Mouse (Mus musculus) inflammation-experienced regulatory T-cells, adult 6 months (primary cell): ENCODE results near the gene E130114P18Rik. TPM values are rescaled to one million over a fixed set of nuclear protein-coding genes. Genes with fewer than 3 reads are reported as not detected.
A peak's percentile ranks its signal among the peaks of the same experiment; 100 is the strongest.

Experiments
- ATAC-seq: one replicate; pipeline ENCODE4 v1.8.0; 2017
- polyA plus RNA-seq, 3 experiments: library from polyadenylated mRNA; unstranded; fragments of 100-300 nt; shearing (Covaris generic); gene quantifications; one replicate each; pipeline ENCODE4 v1.2.1; 2017

The E130114P18Rik gene
- polyA plus RNA-seq, 3 experiments from 2014 or later: not detected

DNA sequence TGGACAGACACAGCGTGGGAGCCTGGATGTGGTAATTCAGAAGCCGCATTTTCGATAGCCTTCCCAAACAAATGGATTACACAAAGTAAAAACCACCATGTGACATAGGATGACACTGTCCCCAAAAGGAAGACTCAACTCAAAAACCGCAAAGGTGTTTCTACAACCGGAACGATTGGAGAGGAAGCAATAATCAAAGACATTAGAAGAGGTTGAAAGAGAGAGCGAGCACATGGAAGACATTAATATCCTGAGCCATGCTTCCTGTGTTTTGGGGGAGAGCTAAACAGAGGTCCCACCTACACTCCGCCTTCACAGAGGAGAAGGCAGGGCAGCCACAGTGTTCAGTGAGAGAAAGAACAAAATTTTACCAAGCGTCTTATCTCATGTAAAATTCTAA, 181.5 kb downstream of the E130114P18Rik start:
- no peak for ATAC-seq

GRCm38 (mm10) chr4:97593869-97594268, 184.0 kb downstream of the E130114P18Rik start:
- no peak for ATAC-seq

DNA sequence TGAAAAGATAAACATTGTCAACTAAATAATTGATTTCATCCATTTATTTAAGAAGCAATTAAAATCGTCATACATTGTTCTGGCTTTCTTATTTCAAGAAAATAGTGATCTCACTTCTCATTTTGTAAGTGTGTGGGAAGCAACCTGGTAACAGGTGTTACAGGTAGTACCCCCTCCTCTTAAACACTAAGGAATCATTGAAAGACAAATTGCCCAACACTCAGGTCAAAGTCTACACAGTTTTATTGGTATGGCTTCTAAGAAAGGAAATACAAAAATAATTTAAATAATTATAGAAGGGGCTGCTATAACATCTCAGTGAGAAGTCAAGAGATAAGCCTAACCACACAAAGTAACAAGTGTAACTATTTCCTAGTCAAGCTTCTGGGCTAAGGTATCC, 188.1 kb downstream of the E130114P18Rik start:
- no peak for ATAC-seq

- no peak for ATAC-seq
Measured at GRCm38 (mm10) chr4:97587412-97588010, 190.4 kb downstream of the E130114P18Rik start.

DNA sequence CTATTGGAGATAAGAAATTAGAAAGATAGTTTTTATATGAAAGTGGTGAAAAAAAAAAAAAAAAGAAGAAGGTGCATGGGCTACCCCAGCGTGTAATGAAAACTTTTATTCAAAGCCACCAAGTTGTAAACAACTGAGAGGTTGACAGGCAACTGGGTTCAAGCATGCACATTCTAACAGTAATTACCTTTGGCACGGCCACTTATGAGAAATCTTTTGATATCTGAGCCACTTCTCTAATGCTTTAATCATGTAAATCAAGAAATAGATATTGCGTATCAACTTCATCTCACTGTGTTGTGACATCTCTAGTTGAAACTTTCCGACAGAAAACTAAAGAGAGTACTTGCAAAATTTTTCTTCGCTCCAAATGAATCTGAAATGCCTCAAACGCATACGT, 192.7 kb downstream of the E130114P18Rik start:
- ATAC-seq: no peak

GRCm38 (mm10) chr4:97584445-97585130, 193.3 kb downstream of the E130114P18Rik start:
- no peak for ATAC-seq

GRCm38 (mm10) chr4:97582796-97583430, 195.0 kb downstream of the E130114P18Rik start:
- no peak for ATAC-seq

DNA sequence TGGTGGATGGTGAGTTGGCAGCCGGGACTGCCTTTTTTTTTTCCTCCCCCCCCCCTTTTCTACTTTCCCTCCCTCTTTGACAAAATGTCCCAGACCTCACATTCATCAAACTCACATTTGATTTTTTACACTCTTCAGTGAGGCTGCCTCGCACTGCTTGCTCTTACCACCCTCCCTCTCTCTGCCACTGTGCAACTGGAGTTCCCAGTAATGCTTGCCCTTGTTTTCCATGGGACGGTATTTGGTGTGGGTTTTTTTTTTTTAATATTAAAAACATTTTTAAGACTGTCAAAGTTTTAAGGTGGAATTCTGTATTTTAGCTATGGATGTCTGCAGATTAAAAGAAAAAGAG, 195.8 kb downstream of the E130114P18Rik start:
- no peak for ATAC-seq

GRCm38 (mm10) chr4:97581314-97582063, 196.4 kb downstream of the E130114P18Rik start:
- ATAC-seq: no peak

GRCm38 (mm10) chr4:97580906-97581305, 197.0 kb downstream of the E130114P18Rik start:
- no peak for ATAC-seq

- ATAC-seq: no peak
Measured at GRCm38 (mm10) chr4:97578571-97579165, 199.2 kb downstream of the E130114P18Rik start.

DNA sequence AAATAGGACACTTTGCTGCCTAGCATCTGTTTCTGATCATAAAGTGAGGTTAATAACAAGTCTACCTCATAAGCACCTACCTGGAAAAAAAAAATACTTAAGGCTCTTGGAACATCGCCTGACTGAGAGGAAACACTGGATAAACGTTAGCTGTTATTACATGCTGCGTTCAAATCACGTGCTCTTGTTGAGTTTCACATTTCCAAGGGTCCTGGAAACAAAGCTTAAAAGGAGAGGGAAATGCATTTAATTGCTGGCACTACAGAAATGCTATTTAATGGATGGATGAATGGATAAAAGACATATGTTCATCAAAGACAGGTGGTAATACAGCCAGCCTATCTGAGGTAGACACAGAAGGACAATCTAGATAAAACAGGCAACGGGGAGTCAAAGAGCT, 200.4 kb downstream of the E130114P18Rik start:
- ATAC-seq: no peak

DNA sequence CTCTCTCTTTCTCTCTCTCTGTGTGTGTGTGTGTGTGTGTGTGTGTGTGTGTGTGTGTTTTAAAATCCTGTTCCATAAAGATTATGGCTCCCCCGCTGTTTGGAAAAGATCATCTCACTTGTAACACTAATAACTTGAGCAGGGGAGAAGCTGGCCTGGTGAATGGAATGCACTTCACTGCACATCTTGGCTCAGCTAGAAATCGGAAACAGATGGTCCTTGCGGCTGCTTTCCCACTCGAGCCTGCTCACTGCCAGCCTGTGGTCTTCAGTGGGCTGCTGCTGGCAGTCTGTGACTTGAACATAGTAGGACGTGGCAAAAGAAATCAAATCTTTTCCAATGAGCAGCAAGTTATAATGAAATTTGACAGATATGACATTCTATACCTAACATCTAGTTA, 202.4 kb downstream of the E130114P18Rik start:
- no peak for ATAC-seq

GRCm38 (mm10) chr4:97569320-97569719, 208.6 kb downstream of the E130114P18Rik start:
- peak; percentile 41 for ATAC-seq

DNA sequence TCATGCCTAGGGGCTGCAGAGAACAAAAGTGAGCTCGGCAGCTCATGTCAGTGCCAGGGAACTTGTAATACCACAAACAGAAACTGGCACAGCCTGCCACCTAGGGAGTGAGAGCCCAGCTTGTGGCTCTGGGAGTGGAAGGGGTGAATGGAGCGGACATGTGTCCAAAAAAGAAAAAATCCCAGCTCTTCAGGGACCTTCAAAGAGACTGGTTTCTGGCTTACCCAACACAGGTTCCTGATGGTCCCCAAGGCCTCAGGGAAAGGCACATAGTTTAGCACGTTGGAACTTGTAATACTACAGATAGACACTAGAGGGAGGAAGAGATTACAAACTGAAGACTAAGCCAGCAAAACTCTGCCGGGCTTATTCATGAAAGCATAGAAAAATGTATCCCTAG, 213.2 kb downstream of the E130114P18Rik start:
- ATAC-seq: peak; percentile 87

GRCm38 (mm10) chr4:97564199-97564598, 213.7 kb downstream of the E130114P18Rik start:
- no peak for ATAC-seq

GRCm38 (mm10) chr4:97557585-97557984, 220.3 kb downstream of the E130114P18Rik start:
- ATAC-seq: no peak

DNA sequence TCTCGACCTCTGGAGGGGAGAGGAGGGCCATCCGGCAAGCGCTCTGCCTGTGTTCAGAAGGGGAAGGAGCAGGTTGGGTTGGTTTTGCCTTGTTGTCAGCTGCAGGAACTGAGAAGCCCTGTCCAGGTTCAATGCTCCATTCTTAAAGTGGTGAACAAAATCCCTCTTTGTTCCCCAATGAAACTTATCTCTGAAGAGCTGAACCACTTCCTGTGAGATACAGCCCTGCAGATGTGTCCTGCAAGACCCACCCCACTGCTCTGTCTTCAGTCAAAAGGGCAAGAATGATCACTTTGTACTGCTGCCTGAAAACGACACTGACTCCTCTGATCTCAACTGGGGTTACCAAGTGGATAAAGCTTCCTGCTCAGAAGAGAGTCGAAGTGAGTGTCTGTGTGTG, 233.9 kb downstream of the E130114P18Rik start:
- ATAC-seq: no peak

DNA sequence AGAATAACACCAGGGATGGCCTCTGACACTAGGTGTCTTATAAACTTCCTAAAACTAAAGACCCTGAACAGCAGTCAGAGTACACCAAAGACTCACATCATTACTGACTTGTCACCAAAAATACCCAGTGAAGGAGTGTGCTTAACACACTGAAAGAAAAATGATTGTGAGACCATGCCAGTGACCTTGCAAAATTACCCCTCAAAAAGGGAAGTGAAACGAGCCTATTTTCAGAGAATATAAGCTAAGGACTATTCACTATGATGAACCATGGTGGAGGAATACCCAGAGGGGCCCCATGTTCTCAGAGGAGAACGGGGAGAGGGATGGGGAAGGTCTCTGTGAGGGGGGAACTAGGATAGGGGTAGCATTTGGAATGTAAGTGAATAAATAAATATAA, 245.8 kb downstream of the E130114P18Rik start:
- no peak for ATAC-seq

- no peak for ATAC-seq
Measured at GRCm38 (mm10) chr4:97528517-97528916, 249.4 kb downstream of the E130114P18Rik start.
